In the genomic region with DNA sequence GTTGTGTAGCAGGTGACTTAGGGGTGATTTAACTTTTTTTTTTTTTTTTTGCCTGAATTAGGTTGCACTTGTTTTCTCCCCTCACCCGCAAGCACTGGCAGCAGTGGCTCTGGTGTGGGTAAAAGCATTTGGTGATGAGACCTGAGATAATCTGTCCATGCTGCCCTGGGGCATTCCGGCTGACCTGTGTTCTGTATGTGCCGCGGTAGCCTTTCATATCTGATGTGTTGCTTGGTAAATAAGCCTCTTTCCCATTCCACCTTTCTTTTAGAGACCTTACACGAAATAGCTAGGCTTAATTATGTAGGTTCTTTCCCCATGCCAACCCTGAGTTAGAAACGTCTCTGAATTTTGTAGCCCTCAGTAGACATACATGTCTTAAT, we compare ENCODE assay signal across 8 mouse cellular contexts. TPM values are rescaled to one million over a fixed set of nuclear protein-coding genes. Genes with fewer than 3 reads are reported as not detected.
A peak's percentile ranks its signal among the peaks of the same experiment; 100 is the strongest.
DNase-seq lines count a peak whose midpoint lies in the region; ATAC-seq and TF ChIP-seq lines count a peak whose summit lies in the region.

No protein-coding gene starts in this region.

- H3K4me1 ChIP-seq in kidney, postnatal 0 days (replicated peaks; ENCODE audit: insufficient read depth, low read length): no peaks in the 10 kb centered on the region
- H3K4me1 ChIP-seq in hindbrain, embryonic 16.5 days (ENCODE audit: control insufficient read depth, insufficient read depth, low read depth, low read length): peaks cover 19% of the 10 kb centered on the region
- H3K4me1 ChIP-seq in midbrain, postnatal 0 days (ENCODE audit: insufficient read depth, low read length): 0 out of 2 replicates have a peak, but pooled peaks cover 3% of the 10 kb centered on the region

- peak overlapping the region; percentile 71 for H3K4me2 ChIP-seq in kidney, postnatal 0 days (ENCODE audit: low read length)
- H3K4me2 ChIP-seq in hindbrain, embryonic 16.5 days (ENCODE audit: low read length): peak overlapping the region; percentile 73
- H3K4me2 ChIP-seq in midbrain, postnatal 0 days (ENCODE audit: low read depth, low read length, poor library complexity, severe bottlenecking): peak overlapping the region; percentile 79

- H3K4me3 ChIP-seq in kidney, postnatal 0 days (replicated peaks; ENCODE audit: low read depth, low read length): peak overlapping the region; percentile 98
- H3K4me3 ChIP-seq in hindbrain, embryonic 16.5 days (ENCODE audit: low read length): peak overlapping the region; percentile 90
- H3K4me3 ChIP-seq in midbrain, postnatal 0 days (ENCODE audit: low read depth, low read length): peak overlapping the region; percentile 98

- H3K9me3 ChIP-seq in kidney, postnatal 0 days (replicated peaks; ENCODE audit: low read length): no peaks in the 10 kb centered on the region
- H3K9me3 ChIP-seq in hindbrain, embryonic 16.5 days (ENCODE audit: control insufficient read depth, low read length): no peaks in the 10 kb centered on the region
- H3K9me3 ChIP-seq in midbrain, postnatal 0 days (ENCODE audit: low read length): no peaks in the 10 kb centered on the region

- no peak for DNase-seq in kidney, postnatal 0 days (ENCODE audit: low spot score)
- no peak for DNase-seq in kidney, adult 18-20 months
- DNase-seq in c-Kit-positive CD71-positive TER-119-positive erythroid progenitor cells, embryonic 14.5 days (ENCODE audit: low spot score): peak; percentile 29
- no peak for DNase-seq in midbrain, postnatal 0 days (ENCODE audit: low spot score)
- DNase-seq in urinary bladder, postnatal 25 days (ENCODE audit: low spot score): no peak
- no peak for DNase-seq in kidney, postnatal 4 days
- DNase-seq in yolk sac, embryonic 10.5 days (ENCODE audit: low spot score): no peak

- WGBS in kidney, postnatal 0 days: 15% methylated on average over 6 of the region's 6 CpGs
- WGBS in hindbrain, embryonic 16.5 days: 23% methylated on average over 6 of the region's 6 CpGs
- 10% methylated on average over 6 of the region's 6 CpGs for WGBS in midbrain, postnatal 0 days

- H3K36me3 ChIP-seq in kidney, postnatal 0 days (ENCODE audit: insufficient read depth, low read length): no peaks in the 10 kb centered on the region
- no peaks in the 10 kb centered on the region for H3K36me3 ChIP-seq in hindbrain, embryonic 16.5 days (ENCODE audit: control insufficient read depth, insufficient read depth, low read length)
- H3K36me3 ChIP-seq in midbrain, postnatal 0 days (ENCODE audit: insufficient read depth, low read length): no peaks in the 10 kb centered on the region

- no peak for ATAC-seq in kidney, postnatal 0 days (replicated peaks; ENCODE audit: low FRiP score, low read depth)
- no peak for ATAC-seq in hindbrain, embryonic 16.5 days
- no peak for ATAC-seq in midbrain, postnatal 0 days (ENCODE audit: low FRiP score)

- H3K27me3 ChIP-seq in kidney, postnatal 0 days (ENCODE audit: insufficient read depth, low read length): no peaks in the 10 kb centered on the region
- H3K27me3 ChIP-seq in hindbrain, embryonic 16.5 days (replicated peaks; ENCODE audit: control insufficient read depth, insufficient read depth, low read length): no peaks in the 10 kb centered on the region
- no peaks in the 10 kb centered on the region for H3K27me3 ChIP-seq in midbrain, postnatal 0 days (ENCODE audit: insufficient read depth, low read length)

- TF ChIP-seq CTCF in kidney, postnatal 0 days (IDR thresholded peaks at IDR 0.05; ENCODE audit: low read depth): no peak
- TF ChIP-seq CTCF in midbrain, postnatal 0 days (IDR thresholded peaks at IDR 0.05): no peak

- peak overlapping the region; percentile 97; the same call in 1 of the 2 replicates for H3K27ac ChIP-seq in kidney, postnatal 0 days
- no peak overlapping the region for H3K27ac ChIP-seq in hindbrain, embryonic 16.5 days (ENCODE audit: low read depth, low read length)
- H3K27ac ChIP-seq in midbrain, postnatal 0 days (ENCODE audit: low read depth, low read length): no peak overlapping the region

- H3K9ac ChIP-seq in kidney, postnatal 0 days (ENCODE audit: low read depth, low read length): peak overlapping the region; percentile 93; the same call in 1 of the 2 replicates
- peak overlapping the region; percentile 97 for H3K9ac ChIP-seq in hindbrain, embryonic 16.5 days (ENCODE audit: low read depth, low read length)
- 0 out of 2 replicates have a peak overlapping the region, but pooled peaks have one; percentile 92 for H3K9ac ChIP-seq in midbrain, postnatal 0 days (replicated peaks; ENCODE audit: low read length, poor library complexity, severe bottlenecking)

RNA-seq across cellular contexts. Expression of gene Ktn1, which starts 2.1 kb away (rescaled TPM):
- polyA plus RNA-seq in kidney, postnatal 0 days (2015; fragmentation: Nextera tagmentation; extraction: Ambion mirVana): 68.3 and 69.0 TPM in 2 replicates
- polyA plus RNA-seq in hindbrain, embryonic 16.5 days (2015; fragmentation: Nextera tagmentation; extraction: Ambion mirVana): 49.3 and 56.3 TPM in 2 replicates
- total RNA-seq in midbrain, postnatal 0 days (2014; rRNA removed): 31.1 and 50.6 TPM in 2 replicates
- 55.1 and 69.0 TPM in 2 replicates for polyA plus RNA-seq in midbrain, postnatal 0 days (2015; fragmentation: Nextera tagmentation; extraction: Ambion mirVana)
